Mouse (Mus musculus) inflammation-experienced regulatory T-cells, adult 16 weeks (primary cell): ENCODE results near the gene AI854703. TPM values are rescaled to one million over a fixed set of nuclear protein-coding genes. Genes with fewer than 3 reads are reported as not detected.

Source experiments
- polyA plus RNA-seq: library from polyadenylated mRNA; unstranded; fragments of 100-300 nt; shearing (Covaris generic); gene quantifications from one replicate; pipeline ENCODE4 v1.2.1, GENCODE M21; 2017

The AI854703 gene
- polyA plus RNA-seq: 4.7 TPM

GRCm38 (mm10) chr6:48626464-48626863 lies at the start of gene AI854703:
TSS of gene AI854703 (plus strand) at chr6:48626764.

GRCm38 (mm10) chr6:48589194-48589750 lies 37.3 kb upstream of the AI854703 start, which contains the start of gene Gm45021:
TSS of gene Gm45021 (plus strand) at chr6:48589610.

GRCm38 (mm10) chr6:48593158-48594042 lies 33.2 kb upstream of the AI854703 start, which contains the start of the genes Repin1 and Gm44965:
TSS of gene Repin1 (plus strand) at chr6:48593883.
TSS of gene Gm44965 (plus strand) at chr6:48593941.

GRCm38 (mm10) chr6:48601271-48602079 lies 25.1 kb upstream of the AI854703 start, which contains the start of gene Zfp775:
TSS of gene Zfp775 (plus strand) at chr6:48602063.

GRCm38 (mm10) chr6:48646995-48647394 lies 20.4 kb downstream of the AI854703 start, which contains the start of gene Gimap8:
TSS of gene Gimap8 (plus strand) at chr6:48647234.

GRCm38 (mm10) chr6:48675931-48676859 lies 49.6 kb downstream of the AI854703 start, which contains the start of gene Gimap9:
TSS of gene Gimap9 (plus strand) at chr6:48676129.

Other genes with a start within 250 kb of the AI854703 start
- 40.6 TPM for gene Krba1, start 231.2 kb upstream of the AI854703 start, polyA plus RNA-seq
- gene Zfp467, start 180.9 kb upstream of the AI854703 start, polyA plus RNA-seq: 17.7 TPM
- 0.18 TPM for gene Sspo, start 178.5 kb upstream of the AI854703 start, polyA plus RNA-seq
- gene Atp6v0e2, start 89.1 kb upstream of the AI854703 start, polyA plus RNA-seq: 0.60 TPM
- 58.6 TPM for gene Lrrc61, start 72.0 kb upstream of the AI854703 start, polyA plus RNA-seq
- gene Rarres2, start 54.0 kb upstream of the AI854703 start, polyA plus RNA-seq: 0.32 TPM
- not detected for gene Gm45021, start 37.2 kb upstream of the AI854703 start, polyA plus RNA-seq
- gene Repin1, start 32.9 kb upstream of the AI854703 start, polyA plus RNA-seq: 8.3 TPM
- not detected for gene Gm44965, start 32.8 kb upstream of the AI854703 start, polyA plus RNA-seq
- gene Zfp775, start 24.7 kb upstream of the AI854703 start, polyA plus RNA-seq: 4.0 TPM
- 221 TPM for gene Gimap8, start 20.5 kb downstream of the AI854703 start, polyA plus RNA-seq
- 328 TPM for gene Gimap9, start 49.4 kb downstream of the AI854703 start, polyA plus RNA-seq
- 1,649 TPM for gene Gimap4, start 57.8 kb downstream of the AI854703 start, polyA plus RNA-seq
- gene Gimap6, start 81.5 kb downstream of the AI854703 start, polyA plus RNA-seq: 1,052 TPM
- gene Gm28053, start 91.8 kb downstream of the AI854703 start, polyA plus RNA-seq: 35.7 TPM
- 547 TPM for gene Gimap7, start 91.9 kb downstream of the AI854703 start, polyA plus RNA-seq
- gene Gimap1, start 112.3 kb downstream of the AI854703 start, polyA plus RNA-seq: 363 TPM
- 234 TPM for gene Gimap5, start 119.4 kb downstream of the AI854703 start, polyA plus RNA-seq
- 2,400 TPM for gene Gimap3, start 144.1 kb downstream of the AI854703 start, polyA plus RNA-seq
- 10.3 TPM for gene Tmem176a, start 214.2 kb downstream of the AI854703 start, polyA plus RNA-seq
- 15.7 TPM for gene Tmem176b, start 214.7 kb downstream of the AI854703 start, polyA plus RNA-seq
- gene Aoc1, start 246.1 kb downstream of the AI854703 start, polyA plus RNA-seq: 0.35 TPM